Mouse (Mus musculus): ENCODE measurements at regions not wholly inside any gene's neighbourhood (a gene's known extent, or its start where the extent isn't known, plus 50 kb on each side); places are given as distances from the start of the nearest gene placed in this dataset.

GRCm38 (mm10) chr1:137852262-137852661 lies 323.2 kb downstream of the Ptprc start:
- DNase-seq: no peak

GRCm38 (mm10) chr1:137847311-137847923 lies 328.1 kb downstream of the Ptprc start:
- DNase-seq: no peak

GRCm38 (mm10) chr1:137846857-137847256 lies 328.7 kb downstream of the Ptprc start:
- no peak for DNase-seq

DNA sequence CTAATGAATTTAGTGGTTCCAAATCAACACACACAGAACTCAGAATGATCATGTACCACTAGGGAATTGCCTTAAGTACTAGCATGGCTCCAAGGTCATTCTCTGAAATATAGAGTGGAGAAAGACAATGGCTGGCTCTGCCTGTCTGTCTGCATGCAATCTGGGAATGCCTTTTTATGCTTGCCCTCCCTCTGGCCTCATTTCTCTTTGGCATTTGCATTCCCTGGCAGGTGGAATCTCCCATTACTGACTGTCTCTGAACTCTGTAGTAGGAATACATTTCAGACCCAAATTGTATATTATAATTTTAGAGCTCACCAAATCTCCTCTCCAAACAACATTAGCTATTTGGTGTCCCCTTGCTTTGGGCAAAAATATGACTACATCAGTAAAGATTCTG lies 335.0 kb downstream of the Ptprc start:
- DNase-seq: no peak

GRCm38 (mm10) chr1:137839703-137840102 lies 335.8 kb downstream of the Ptprc start:
- DNase-seq: no peak

DNA sequence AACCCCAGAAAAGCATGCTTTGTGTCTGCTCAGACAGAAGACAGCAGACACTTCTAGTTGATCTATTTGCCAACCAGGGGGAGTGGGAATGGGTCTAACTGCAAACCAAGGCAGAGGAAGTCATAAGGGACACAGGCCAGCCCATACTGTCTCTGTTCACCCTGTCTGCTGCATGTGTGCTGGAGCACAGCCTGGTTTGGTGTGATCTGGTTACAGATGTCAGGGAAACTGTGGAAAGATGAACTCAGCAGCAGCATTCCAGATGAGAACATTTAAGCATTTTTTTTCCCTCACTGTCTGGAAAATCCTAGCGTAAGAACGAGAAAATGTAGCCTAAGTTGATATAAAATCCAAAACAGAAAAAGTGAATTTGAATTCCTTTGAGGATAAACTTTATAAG lies 336.2 kb downstream of the Ptprc start:
- DNase-seq: no peak

DNA sequence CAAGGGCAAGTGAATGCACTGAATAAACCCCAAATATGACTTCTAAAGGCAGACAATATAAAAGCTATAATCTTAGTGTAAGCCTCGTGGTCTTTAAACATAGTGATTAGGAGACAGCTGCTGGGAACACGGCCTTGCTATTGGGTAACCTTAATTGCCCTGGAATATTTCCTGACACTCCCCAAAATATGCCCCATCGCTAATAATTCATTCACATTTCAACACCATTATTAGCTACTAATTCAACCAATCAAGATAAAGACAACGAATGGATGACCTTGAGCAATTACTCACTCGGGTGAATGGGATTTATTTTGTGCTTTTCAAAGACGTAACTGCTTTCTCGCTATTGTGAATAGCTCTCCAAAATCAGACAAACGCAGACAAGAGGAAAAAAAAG lies 337.2 kb downstream of the Ptprc start:
- no peak for DNase-seq

- DNase-seq: no peak
Observed at GRCm38 (mm10) chr1:137833535-137833934, 342.0 kb downstream of the Ptprc start.

- no peak for DNase-seq
Observed at GRCm38 (mm10) chr1:137831284-137831683, 344.2 kb downstream of the Ptprc start.

DNA sequence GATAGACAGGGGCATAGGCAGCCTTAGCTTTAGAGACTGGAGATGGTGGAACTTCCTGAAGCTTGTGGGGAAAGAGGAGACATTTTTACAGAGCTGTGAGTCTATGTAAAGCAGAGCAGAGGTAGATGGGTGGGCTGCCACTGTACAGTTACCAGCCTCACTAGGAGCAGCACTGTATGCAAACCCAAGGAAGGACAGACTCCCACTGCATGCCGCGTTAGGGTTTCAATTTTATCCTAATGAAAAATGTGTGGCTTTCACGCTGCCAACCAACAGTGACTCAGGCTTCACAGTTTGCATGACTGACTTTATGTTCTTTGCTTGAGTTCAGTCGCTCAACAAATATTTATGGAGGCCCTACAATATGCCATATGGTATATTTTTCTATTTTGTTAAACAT lies 348.1 kb downstream of the Ptprc start:
- no peak for DNase-seq

DNA sequence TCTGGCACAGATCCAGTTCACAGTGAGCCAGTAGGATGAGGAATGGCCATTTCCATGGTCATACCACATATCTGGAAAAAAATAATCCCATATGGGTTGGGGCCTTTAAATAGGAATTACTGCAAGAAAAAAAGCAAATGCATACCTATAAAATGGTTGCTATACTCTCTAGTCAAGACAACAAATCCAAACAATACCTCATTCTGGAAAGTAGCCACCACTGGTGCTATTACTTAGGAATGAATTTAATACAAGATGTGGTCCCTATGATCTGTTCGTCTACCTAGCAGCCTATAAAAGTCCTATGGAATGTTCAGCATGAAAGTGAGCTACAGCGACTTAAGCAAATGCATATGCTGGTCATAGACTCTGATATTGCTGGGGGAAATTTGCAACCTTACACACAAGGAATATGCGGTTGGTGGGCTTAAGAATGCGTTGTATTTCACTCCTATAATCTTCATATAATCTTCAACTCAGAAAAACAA lies 360.1 kb downstream of the Ptprc start:
- DNase-seq: no peak

DNA sequence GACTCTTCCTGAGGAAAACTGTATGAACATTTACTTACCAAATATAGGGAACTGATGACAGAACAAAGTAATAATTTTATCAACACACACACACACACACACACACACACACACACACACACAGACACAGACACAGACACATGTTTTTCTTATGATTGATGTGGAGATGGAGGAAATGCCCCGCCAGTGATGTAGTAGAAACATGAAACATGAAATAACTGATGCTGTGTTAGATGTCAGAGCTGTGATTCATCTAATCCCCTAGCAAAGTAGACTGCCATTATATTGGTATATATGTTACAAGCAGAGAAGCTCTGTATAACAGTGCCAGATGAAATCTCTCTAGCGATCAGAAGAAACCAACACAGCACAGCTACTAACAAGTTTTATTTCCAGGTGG lies 361.0 kb downstream of the Ptprc start:
- DNase-seq: no peak

DNA sequence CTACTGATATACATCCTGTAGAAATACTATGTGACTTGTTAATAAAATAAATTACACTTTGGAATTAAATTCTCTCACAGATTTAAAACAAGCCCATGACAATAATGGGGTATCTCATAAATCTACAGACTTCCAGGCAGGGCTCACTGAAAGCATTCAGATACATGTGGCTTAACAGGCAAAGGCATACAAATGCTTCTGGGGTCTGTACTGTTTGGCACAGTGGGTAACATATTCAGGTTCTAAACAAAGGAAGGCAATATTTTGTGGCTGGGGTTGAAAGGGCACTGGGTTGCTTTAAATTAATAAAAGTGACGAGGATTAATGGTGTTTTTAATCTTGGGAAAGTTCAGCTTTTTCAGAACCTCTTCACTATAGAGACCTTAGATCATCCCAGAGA lies 361.8 kb downstream of the Ptprc start:
- DNase-seq: no peak

GRCm38 (mm10) chr1:137811981-137812380 lies 363.5 kb downstream of the Ptprc start:
- DNase-seq: no peak

GRCm38 (mm10) chr1:137806742-137807141 lies 368.8 kb downstream of the Ptprc start:
- peak; percentile 31 to 39 for DNase-seq

- DNase-seq: peak in 1 of 2 experiments; percentile 6
Observed at GRCm38 (mm10) chr1:137806252-137806651, 369.3 kb downstream of the Ptprc start.

DNA sequence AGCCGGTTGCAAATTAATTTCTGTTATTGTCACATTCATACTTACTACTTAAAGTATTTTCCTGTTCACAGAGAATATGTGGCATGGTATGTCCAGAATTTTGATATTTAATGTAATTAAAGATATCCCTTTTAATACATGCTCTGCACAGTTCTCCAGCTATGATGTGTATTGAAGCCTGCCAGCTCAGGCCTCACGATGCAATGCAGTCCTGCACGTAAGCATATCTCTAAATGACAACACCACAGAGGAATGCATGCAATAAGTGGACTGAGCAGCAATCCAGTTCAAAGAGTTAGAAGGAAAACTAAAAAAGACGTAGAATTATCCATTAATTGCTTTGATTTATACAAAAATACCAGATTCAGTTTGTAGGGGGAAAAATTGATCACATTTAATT lies 373.4 kb downstream of the Ptprc start:
- DNase-seq: no peak

GRCm38 (mm10) chr1:137800752-137801151 lies 374.8 kb downstream of the Ptprc start:
- DNase-seq: no peak

GRCm38 (mm10) chr1:137788789-137789188 lies 386.7 kb downstream of the Ptprc start:
- no peak for DNase-seq

- DNase-seq: no peak
Observed at GRCm38 (mm10) chr1:137786653-137787052, 388.9 kb downstream of the Ptprc start.

GRCm38 (mm10) chr1:137774586-137774985 lies 400.9 kb downstream of the Ptprc start:
- no peak for DNase-seq

DNA sequence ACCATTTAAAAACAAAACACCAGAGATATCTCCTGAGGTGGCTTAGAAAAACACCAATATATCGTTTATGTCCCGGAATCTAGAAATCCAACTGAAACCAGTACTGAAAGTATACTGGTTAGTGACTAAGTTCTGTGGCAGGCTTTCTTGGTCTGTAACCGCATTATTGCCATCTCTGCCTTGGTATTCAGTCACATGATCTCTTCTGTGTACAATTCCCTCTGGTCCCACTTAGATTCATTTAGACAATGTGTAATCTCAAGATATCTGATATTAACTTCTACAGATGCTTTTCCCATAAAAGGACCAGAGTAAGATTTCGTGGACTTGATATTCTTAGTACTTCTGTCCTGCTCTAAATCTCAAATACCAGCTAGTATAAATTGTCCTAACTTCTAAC lies 414.7 kb downstream of the Ptprc start:
- no peak for DNase-seq

DNA sequence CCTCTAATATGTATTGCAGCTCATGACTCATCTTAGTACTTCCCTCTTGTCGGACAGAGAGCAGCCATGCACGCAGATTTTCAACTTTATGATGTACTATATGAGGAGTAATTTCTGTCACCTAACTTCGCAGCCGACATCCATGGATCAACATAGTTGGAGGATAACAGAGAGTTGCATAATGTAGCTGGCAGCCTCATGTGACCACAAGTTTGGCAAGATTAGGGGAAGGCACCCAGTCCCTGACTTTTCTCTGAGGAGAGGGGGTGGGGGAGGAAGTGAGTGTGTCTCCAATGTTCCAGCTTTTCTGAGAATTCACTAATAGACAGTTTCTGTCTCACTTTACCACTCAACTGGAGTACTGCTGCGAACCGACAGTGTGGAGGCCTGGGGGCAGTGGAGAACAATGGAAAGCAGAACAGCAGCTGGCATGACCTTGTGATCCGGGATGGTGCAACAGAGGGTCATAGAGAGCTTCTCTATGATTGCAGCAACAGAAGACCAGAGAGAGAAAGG lies 424.0 kb downstream of the Ptprc start:
- no peak for DNase-seq

GRCm38 (mm10) chr1:137750894-137751293 lies 424.6 kb downstream of the Ptprc start:
- DNase-seq: no peak

- no peak for DNase-seq
Observed at GRCm38 (mm10) chr1:137746129-137746528, 429.4 kb downstream of the Ptprc start.

Data from B cell, adult 2 months (primary cell).